Mouse (Mus musculus) right cerebral cortex, adult 2 months (tissue): ENCODE results near the gene Cyp39a1.

Source experiments
- DNase-seq, 2 experiments: peaks; one replicate each; pipeline ENCODE4 v3.0.0; 2021 to 2022; ENCODE audit warnings: low spot score in 2 of 2

Gene Cyp39a1

DNA sequence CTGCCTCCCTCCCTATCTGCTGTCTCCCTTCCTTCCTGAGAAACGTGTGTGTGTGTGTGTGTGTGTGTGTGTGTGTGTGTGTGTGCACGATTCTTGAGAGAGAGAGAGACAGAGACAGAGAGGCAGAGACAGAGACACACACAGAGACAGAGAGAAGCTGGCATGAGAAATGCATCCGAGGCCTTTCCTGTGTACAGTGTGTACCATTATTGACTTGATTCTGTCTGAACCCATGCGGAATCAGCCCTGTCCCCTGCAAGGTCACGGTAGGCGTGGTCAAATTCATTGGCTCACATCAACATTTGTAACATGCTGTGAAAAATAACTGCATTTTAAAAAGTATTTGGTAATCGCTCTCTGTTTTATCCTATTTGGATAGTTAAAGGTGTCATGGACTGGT, 16.9 kb downstream of the Cyp39a1 start:
- no peak for DNase-seq

DNA sequence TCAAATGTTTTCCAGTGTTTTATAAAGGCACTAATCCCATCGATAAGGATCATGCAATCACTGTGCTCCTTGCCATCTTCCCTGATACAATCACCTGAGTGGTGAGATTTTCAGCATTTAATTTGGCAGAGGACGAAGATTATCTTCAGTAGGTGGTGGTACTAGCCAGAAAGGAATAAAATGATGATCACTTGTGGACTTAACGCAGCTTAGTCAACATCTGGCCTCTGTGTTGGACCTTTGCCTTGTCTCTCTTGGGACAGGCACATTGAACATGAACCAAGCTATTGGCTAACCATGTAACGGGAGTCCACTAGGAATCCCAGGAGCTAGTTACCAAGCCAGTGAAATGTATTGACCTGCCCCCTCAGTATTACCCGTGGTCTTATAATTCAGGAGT, 17.4 kb downstream of the Cyp39a1 start:
- no peak for DNase-seq

DNA sequence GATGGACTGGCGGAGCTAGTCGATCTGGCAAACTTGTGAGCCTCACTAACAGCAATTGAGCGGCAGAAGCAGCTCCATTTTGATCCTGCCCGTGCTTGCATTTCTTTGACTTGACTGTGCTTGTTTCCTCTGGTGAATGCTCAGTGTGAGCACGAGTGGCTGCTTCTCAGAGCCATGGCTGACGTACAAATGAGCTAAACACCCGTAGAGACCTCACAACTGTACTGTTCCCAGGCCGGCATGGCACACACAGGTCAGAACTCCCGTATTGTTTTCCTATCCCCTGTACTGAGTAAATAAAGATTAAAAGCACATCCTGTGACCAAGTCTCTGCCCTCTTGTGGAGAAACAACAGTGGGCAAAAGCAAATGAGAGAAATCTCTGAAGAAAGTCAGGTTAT, 22.4 kb downstream of the Cyp39a1 start:
- DNase-seq, result no peak

DNA sequence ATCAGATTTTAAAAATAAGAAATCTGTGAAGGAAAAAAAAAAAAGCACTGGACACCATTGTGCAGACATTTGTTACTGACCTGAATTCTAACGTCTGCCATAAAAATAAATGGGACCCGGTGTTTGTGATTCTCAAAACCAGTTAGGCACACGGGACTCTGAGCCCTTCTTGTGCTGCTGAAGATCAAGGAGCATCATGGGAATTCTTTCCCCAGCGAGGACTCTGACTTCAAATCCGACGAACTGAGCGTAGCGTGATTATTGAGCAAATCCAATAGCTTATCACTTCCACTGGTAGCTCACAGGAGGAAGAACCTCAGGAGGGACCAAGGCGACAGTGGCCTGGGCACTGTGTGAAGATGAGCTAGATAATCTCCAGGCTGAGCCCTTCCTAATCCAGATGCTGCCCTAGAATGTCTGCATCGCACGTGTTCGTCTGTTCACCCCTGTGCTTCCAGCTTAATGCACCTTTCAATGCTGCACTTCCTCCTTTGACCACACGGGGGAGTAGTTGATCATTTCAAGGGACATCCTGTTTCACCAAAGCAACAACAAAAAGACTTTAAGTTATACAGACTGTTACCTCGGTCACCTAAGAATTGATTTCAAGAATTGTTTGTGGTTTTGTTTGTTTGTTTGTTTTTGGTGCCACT, 31.9 kb downstream of the Cyp39a1 start:
- DNase-seq, result peak; percentile 87 to 92

DNA sequence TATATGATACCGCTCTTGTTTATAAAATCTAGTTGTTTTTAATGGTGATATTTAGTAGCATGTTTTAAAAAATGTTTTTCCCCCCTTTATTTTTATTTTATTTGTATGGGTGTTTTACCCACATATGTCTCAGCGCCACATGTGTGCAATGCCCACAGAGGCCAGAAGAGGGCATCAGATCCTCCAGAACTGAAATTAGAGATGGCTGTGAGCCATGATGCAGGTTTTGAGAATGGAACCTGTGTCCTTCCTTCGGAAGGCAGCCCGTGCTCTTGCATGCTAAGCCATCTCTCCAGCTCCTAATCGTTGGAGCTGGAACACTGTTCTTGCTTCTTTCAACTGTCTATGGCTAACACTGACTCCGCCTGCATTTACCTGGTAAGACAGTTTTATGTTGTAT, 33.8 kb downstream of the Cyp39a1 start:
- peak; percentile 74 to 76 for DNase-seq

DNA sequence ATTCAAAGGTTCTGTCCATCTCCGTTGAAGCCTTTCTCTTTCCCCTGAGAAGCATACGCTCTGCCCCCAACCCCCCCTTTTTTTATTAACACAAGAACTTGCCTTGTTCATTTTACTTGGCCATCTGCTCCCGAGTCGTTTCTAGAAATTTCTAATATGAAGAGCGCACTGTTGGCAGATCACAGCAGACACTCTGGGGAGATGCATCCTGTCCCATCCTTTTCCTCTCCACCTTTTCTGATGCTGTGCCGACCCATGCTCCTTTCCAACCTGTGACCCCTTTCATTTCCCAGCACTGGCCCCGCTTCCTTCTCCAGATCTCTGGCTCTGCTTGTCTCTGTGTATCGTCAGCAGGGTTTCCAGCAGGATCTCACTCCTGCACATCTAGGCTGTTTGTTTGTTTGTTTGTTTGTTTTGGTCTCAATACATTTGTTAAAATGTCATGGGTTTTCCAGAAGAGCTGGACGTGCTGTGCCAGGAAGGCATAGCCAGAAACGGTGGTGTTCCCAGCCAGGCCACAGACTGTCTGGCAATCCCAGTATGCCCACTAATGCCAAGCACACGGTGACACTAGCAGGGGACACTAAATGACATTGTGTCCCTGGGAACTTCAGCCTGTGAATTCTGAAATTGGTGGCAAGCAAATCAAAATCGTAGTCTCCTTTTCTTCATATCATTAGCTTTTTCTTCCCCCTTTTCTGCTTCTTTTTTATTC, 37.1 kb downstream of the Cyp39a1 start:
- DNase-seq, result no peak

DNA sequence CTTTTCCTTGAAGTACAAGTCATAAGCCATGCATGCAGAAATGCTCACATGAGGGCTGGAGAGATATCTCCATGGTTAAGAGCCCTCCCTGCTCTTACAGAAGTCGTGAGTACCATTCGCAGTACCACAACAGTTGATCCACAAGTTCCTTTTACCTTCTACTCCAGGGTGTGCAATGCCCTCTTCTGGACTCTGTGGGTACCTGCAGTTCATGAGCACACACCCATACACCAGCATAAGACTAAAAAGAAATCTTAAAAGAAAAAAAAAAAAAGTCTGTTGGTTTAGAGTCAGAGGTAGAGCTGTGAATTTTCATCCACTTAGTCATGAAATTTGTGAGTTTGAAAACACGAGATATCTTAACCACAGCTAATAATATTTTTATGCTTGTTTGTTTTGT, 39.5 kb downstream of the Cyp39a1 start:
- no peak for DNase-seq

DNA sequence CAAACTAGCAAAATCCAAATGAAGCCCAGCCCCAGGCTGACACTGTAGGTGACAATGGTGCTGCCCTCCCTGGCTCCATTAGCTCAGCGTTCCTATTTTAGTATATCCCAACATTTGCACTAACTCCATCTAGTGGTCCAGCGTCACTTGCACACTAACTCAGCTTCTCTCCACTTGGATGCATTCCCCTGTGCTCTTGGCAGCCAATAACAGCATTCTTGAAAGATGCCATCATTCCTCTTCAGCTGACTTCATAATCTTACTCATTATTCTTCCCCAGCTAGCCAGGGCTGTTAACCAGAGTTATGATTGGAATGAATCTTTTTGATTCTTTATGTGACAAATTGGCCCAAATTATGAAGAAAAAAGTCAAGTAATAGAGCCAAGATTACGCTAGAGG, 40.0 kb downstream of the Cyp39a1 start:
- no peak for DNase-seq

DNA sequence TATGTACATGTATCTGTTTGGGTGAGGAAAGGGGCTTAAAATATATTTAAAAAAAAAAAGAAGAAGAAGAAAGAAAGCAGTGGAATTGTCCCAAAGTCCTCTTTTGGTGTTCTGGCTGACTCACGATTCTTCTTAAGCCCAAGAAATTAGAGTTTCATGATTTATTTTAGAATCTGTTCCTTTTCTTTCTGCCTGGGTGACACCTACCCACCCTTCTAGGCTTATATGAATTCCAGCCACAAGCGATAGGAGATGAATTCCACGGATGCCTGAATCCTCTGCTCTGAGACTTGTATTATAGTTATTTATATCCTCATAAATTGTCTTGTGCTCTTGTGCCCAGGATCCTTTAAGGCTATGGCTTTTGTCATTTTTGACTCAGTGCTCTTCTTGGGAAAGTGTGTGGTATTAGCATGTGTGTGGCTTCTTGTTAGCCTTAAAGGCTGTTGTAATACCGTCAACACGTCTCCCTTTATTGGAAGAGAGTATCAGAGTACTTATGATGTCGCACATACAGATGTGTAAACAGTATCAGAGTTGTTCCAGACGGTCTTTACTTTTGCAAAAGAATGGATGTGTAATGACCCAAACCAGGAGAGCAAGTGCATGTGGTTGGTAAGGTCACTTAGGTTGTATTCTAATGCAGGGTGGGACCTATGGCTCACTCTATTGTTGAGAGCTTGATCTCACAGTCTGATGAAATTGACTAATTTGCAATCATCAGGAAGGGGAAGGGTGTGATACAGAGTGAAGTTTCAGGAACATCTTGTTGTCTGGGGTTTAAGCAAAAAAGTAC, 44.5 kb downstream of the Cyp39a1 start:
- no peak for DNase-seq

DNA sequence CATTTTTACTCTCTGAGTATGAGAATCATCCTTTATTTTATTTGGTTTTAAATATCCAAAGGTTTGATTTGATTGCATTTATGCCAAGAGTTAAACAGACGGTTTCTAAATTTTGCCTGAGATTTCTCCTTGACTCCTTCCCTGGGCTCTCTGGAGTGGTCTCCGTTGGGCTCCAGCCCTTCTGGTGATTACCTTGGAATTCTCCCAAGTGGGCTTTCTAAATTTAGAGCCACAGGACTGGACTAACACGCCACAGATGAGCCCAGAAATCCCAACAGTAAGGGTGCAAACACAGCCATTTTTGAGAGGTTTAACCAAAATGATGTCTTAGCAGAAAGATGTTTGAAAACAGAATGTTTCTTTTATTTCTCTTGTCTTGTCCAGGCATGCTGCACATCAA, 47.0 kb downstream of the Cyp39a1 start:
- no peak for DNase-seq

DNA sequence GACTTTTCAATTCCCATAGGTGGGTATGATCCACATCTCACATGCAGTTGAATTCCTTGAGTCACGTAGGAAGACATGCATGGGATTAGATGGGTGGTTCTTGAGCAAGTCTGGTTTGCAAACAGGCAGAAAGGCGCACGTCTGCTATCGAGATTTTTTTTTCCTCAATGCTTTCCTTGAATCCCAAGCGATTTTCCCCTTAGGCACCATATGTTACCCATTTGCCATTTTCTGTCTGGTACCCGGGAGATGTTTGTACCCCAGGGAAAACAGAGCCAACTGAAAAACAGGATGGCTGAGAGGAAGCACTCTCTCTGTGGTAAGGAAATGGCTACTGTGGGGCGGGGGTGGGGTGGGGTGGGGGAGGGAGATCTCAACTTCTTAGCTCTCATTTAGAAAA, 49.4 kb downstream of the Cyp39a1 start:
- no peak for DNase-seq

DNA sequence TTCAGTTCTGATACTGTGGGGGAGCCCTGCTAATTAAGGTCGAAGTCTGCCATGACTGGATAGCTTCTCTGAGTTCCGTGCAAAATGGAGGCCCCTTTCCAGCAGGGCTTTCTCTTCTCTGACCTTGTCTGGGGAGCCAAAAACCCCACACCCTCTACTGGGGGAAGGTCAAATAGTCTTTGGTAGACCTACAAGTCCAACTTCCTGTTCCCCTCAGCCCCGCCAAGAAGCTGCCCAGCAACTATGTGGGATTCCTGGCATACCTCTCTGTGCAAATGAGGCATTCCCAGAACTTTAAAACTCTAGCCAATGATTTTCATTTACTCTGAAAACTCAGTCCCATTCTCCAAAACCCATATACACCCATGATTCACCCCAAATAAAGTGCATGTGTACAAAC, 52.2 kb downstream of the Cyp39a1 start:
- DNase-seq, result no peak

DNA sequence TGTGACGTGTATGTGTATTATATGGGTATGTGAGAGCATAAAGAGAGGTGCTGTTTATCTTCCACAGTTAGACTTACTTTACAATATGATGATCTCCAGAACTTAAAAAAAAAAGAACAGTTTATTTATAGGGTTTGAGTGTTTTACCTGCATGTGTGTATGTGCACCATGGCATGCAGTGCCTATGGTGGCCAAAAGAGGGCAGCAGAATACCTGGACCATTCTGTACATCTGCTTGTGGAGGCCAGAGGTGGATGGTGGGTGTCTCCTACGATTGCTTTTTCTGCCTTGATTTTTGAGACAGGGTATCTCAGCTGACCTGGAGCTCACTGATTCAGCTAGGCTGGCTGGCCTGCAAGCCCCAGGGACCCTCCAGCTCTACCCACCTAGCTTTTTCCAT, 57.3 kb downstream of the Cyp39a1 start:
- DNase-seq, result no peak

DNA sequence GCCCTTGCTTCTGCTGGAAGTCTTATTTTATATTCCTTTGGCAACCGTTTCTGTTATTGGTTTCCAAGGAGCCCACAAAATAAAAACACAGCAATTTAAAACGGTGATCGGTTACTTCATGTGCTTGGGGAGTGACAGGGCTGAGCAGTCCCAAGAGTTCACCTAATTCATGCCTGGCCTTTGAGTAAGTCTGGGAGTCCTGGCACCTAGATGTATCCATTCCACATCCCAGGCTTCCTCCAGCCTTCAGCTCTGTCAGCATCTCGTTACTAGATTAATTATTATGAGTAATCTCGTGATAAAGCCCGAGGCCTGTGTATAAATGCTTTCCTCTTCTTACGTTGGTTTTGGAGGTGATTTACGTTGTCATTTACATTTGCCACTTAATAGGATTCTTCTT, 64.1 kb downstream of the Cyp39a1 start:
- DNase-seq, result no peak

DNA sequence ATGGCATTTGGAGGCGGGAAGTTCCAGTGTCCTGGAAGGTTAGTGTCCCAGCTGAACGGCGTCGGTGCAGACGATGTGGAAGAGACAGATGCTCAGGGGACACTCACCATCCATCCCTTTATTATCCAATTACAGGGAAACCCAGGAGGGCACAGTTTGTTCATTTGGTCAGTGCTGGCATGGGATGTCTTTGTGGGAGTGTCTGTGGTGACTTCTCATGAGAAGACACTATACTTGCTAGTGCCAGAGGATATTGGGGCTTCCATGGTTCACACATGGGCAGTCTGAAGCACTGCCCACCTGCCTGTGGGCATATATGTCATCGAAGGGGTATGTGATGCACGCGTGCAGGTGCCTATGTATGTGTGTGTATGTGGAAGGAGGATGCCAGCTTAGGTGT, 64.8 kb downstream of the Cyp39a1 start:
- DNase-seq, result no peak

DNA sequence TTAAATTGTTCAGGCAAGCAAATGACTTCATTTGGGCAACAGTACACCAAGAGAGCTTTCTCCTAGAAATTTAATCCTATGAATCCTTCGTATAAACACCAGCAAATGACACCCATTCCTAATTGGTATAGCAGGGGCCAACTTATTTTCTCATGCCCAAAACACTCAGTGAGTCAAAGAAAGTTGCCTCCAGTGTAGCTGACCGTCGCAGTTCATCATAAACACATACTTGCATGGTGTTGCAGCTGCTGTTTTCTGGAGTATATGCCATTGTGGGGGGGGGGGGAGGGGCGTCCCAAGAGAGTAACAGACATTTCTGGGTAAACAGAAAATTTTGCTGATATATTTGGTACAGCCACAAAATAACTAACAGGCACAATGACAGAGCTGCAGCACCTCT, 67.0 kb downstream of the Cyp39a1 start:
- no peak for DNase-seq

DNA sequence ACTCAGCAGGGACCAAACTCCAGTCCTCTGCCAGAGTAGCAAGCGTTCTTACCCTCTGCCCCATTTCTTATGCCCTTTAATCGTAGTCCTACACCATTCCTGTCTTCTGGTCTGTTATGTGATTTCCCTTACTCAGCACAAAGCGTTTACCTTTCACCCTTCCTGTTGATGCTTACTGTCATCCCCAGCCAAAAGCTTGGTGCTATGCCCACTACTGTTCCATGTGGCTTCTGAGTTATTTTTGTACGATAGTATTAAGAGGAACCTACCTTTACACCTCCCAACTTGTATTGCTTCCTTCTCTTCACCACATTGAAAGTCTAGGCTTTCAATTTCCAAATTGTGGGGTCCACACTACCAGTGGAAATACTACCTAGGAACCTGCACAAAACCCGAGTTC, 76.7 kb downstream of the Cyp39a1 start:
- no peak for DNase-seq

DNA sequence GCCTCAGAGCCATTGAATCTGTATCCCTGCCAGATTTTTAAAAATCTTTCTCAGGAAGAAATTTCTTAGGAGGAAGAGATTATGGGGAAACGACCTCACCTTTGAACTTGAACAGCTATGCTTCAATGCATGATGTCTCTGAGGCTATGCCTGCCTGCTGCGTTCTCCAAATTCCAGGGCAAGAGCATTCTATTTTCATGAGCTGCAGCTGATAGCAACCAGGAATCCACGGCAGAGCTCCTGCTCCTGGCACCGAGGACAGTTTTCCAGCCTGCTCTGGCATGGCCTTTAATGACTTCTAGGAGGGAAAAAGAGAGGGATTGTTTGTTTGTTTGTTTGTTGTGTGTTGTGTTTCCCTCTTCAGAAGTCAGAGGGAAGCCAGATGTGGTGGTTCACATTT, 77.2 kb downstream of the Cyp39a1 start:
- no peak for DNase-seq

DNA sequence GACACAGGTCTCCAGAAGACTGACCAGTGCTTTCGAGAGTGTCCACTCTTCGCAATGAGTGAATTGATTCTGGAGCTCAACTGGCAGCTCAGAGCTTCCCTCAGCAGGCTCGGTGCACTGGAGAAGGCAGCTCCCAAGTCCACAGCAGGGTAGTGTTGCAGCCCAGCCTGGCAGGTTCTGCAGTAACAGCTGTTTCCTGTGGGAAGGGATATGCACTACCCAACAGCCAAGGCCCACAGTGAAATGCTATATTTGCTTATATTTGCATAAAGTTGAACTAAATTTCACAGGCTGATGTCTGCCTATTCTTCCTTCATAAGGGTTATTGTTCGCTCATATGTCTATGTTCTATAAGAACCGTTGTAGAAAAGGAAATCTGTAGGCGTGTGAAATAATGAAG, 83.9 kb downstream of the Cyp39a1 start:
- peak; percentile 35 to 40 for DNase-seq

DNA sequence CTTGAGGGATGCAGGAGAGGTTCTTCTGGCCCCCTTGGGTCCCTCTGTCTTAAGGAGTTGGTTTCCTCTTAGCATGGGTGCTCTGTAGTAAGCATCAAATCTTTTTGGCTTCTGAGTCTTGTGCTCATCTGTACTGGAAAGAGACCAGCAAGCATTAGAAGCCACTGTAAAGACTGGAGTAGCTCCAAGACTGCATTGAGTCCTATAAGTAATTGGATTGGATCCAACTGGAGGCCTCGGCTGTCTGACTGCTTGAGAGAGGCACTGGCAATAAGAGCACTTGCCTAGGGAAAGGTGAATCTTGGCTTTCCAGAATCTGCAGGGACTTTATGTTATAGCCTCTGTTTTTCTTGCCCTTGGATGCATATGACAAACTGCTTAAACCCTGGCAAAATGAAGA, 85.6 kb downstream of the Cyp39a1 start:
- no peak for DNase-seq

DNA sequence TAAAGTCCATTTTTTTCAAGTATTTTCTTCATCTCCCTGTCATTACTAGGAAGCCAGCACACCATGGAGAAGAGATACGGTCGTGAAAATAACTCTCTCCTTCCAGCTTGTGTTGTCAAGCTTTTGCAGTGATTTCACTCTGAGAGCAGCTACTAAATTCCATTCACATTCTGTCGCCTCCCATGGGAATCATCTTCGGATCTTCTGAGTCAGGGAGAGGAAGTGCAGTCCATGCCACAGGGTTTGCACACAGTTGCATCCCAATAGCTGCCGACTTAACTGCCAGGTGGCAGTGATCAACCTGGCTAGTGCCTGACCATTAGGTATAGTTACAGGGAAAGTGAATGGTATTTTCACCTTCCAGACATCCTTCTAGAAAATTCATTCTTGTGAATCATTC, 87.5 kb downstream of the Cyp39a1 start:
- no peak for DNase-seq

DNA sequence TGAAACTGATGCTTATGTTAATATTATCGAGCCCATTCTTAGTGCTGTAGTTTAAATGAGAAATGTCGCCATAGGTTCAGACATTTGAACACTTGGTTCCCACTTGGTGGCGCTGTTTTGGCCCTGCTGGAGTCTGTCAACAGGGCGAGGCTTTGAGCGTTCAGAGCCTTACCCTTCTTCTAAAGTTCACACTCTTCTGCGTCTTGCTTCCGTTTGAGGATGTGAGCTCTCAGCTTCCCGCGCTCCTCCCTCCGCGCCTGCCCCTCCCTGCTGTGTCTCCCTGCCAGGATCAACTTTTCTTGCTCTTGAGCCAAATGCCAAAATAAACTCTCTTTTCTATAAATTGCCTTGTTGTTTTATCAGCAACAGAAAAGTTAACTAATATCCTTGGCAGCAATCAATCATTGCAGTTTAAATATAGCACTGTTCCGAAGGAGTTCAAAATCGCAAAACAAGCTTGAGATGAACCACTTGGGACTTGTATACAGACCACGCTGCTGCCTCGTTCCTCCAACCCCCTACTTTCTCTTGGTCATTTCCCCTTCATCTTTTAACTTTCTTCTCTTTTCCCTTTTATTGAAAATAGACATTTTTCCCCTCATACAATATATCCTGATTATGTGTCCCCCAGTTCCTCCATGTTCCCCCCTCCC, 91.5 kb downstream of the Cyp39a1 start:
- DNase-seq, result no peak

DNA sequence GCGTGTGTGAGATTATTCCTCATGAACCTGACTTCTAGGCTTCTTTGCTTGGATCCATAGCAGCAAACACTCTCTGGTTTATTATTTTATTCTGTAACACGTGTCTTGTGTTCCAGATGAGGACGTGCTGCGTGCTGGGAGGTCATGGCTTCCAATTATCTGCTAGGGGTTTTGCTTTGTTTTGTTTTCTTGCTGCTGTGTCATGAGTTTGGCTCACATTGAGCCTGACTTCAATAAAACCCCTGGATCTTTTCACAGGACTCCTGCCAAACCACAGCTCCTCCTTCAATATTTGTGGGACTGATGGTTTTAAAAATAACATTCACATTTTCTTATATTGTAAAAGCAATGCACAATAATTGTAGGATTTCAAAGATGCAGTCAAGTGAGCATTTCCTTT, 117.3 kb downstream of the Cyp39a1 start:
- no peak for DNase-seq
